Mouse (Mus musculus): ENCODE measurements around the gene Zfp579. TPM values are rescaled to one million over a fixed set of nuclear protein-coding genes. Genes with fewer than 3 reads are reported as not detected.

Zfp579 gene
- total RNA-seq, 4 experiments from 2014 or later, result 23.3 to 31.7 (median 25.0) TPM

GRCm38 (mm10) chr7:4963527-4963926 lies 32.4 kb downstream of the Zfp579 start:
- DNase-seq (ENCODE audit: low spot score in 2 of 2), result no peak

- DNase-seq (ENCODE audit: low spot score in 2 of 2), result no peak
Measured at GRCm38 (mm10) chr7:4957361-4957760, 38.6 kb downstream of the Zfp579 start.

- DNase-seq (ENCODE audit: low spot score in 2 of 2), result no peak
Measured at GRCm38 (mm10) chr7:4953815-4954445, 42.0 kb downstream of the Zfp579 start.

GRCm38 (mm10) chr7:4950561-4951342 lies 45.2 kb downstream of the Zfp579 start:
- no peak for DNase-seq (ENCODE audit: low spot score in 2 of 2)

DNA sequence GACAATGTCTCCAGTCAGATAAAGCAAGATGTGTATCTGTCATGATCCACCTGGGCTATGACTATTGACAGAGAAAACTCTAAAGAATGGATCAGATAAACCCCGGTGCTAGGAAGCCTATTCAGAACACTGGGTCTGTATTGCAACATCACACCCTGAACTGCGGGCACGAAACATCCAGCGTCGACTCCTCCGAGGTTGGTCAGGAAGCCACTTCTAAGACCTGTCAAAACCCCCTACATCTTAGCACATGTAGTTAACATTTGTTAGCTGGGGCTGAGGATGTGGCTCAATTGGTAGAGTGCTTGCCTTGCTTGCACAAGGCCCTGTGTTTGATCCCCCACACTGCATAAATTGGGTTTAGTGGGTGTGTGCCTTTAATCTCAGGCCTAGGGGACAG lies 47.6 kb downstream of the Zfp579 start:
- DNase-seq (ENCODE audit: low spot score in 2 of 2), result no peak

DNA sequence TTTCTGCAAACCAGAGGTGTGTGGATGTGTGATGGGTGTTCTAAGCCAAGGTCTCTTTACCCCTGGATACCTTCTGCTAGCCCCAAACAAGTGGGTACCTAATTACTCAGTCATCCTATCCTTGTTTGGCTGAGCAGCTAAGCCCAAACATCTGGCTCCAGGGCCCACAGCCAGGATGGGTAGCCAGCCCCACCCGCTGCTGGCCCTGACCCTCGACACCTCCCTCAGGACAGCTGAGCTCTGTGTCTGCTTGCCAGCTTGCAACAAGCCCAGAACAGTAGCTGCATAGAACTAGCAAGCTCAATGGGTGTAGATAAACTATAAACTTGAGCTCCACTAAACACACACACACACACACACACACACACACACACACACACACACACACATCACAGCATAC lies 48.1 kb downstream of the Zfp579 start:
- no peak for DNase-seq (ENCODE audit: low spot score in 2 of 2)

GRCm38 (mm10) chr7:4943223-4943815 lies 52.6 kb downstream of the Zfp579 start:
- DNase-seq (ENCODE audit: low spot score in 2 of 2), result peak; percentile 88 to 97

GRCm38 (mm10) chr7:4942673-4943072 lies 53.3 kb downstream of the Zfp579 start:
- no peak for DNase-seq (ENCODE audit: low spot score in 2 of 2)

DNA sequence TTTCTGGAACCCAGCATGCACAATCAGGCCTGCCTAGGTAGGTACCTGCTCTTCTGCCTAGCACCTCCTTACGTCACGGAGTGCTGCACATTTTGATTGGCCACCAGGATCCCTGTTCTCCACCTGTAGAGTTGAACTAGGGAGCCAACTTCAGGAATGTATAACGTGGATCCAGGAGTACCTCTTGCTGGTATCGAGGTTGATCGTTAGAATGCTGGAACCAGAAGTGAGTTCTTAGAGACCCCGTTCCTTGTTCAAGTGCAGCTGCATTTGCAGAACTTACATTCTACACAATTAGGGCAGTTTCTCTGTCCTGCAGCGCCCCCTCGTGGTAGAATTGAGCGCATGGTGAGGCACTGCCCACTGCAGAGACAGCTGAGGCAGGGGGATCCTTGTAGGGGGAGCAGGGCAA lies 55.9 kb downstream of the Zfp579 start:
- DNase-seq (ENCODE audit: low spot score in 2 of 2), result peak in 1 of 2 experiments; percentile 73

DNA sequence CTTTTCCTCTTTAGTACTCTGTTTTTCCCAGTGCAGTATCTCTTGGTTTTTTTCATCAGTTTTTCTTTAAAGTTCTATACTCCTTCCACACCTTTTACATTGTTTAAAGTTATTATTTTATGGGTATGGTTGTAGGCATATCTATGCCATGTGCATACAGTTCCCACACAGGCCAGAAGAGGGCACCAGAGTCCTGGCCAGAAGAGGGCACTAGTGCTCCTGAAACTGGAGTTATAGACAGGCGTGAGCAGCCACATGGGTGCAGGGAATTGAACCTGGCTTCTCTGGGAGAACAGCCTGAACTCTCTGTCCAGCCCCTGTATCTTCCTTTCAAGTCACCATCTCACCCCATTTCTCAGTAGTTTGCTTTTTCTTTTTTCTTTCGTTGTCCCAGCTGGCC lies 57.5 kb downstream of the Zfp579 start:
- DNase-seq (ENCODE audit: low spot score in 2 of 2), result no peak

GRCm38 (mm10) chr7:4937392-4937791 lies 58.6 kb downstream of the Zfp579 start:
- DNase-seq (ENCODE audit: low spot score in 2 of 2), result no peak

DNA sequence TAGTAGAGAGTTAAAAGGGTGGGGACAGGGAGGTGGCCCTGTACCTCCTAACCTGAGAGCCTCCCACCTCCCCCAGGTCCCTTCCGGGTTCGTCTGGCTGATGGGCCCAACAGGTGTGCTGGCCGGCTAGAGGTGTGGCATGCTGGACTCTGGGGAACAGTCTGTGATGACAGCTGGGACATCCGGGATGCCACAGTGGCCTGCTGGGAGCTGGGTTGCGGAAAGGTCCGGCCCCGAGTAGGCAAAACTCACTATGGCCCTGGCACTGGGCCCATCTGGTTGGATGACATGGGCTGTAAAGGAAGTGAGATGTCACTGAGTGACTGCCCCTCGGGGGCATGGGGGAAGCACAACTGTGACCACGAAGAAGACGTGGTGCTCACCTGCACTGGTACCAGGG lies 59.1 kb downstream of the Zfp579 start:
- no peak for DNase-seq (ENCODE audit: low spot score in 2 of 2)

- no peak for DNase-seq (ENCODE audit: low spot score in 2 of 2)
Measured at GRCm38 (mm10) chr7:4934160-4934914, 61.6 kb downstream of the Zfp579 start.

Other genes with a start within 250 kb of the Zfp579 start
- 1 to 10 TPM; 5.1 to 8.7 (median 6.8) TPM for gene Cox6b2, start 243.1 kb downstream of the Zfp579 start, total RNA-seq (2022)
- not detected for gene Fam71e2, start 224.9 kb downstream of the Zfp579 start, total RNA-seq (2022)
- under 1 TPM; 0.26 to 0.70 (median 0.39) TPM for gene Il11, start 213.3 kb downstream of the Zfp579 start, total RNA-seq (2022)
- not detected for gene Tmem190, start 213.2 kb downstream of the Zfp579 start, total RNA-seq (2022)
- 1 to 10 TPM; 3.0 to 4.2 (median 3.1) TPM for gene Tmem238, start 206.5 kb downstream of the Zfp579 start, total RNA-seq (2022)
- gene Rpl28, start 203.3 kb downstream of the Zfp579 start, total RNA-seq (2022), result 100 to 1,000 TPM; 329 to 537 (median 413) TPM
- 100 to 1,000 TPM; 103 to 130 (median 112) TPM for gene Ube2s, start 183.6 kb downstream of the Zfp579 start, total RNA-seq (2022)
- 100 to 1,000 TPM; 105 to 117 (median 110) TPM for gene Shisa7, start 151.5 kb downstream of the Zfp579 start, total RNA-seq (2022)
- 1 to 10 TPM; 8.3 to 10.0 (median 9.1) TPM for gene Isoc2b, start 125.9 kb downstream of the Zfp579 start, total RNA-seq (2022)
- 10 to 100 TPM; 16.1 to 17.7 (median 17.1) TPM for gene Isoc2a, start 119.0 kb downstream of the Zfp579 start, total RNA-seq (2022)
- under 1 TPM in 3 of 4 experiments, not detected in 1; 0.48 to 0.65 (median 0.51) TPM for gene Gm36210, start 89.6 kb downstream of the Zfp579 start, total RNA-seq (2022)
- 10 to 100 TPM; 14.7 to 16.8 (median 15.5) TPM for gene Zfp628, start 80.9 kb downstream of the Zfp579 start, total RNA-seq (2022)
- gene Nat14, start 74.1 kb downstream of the Zfp579 start, total RNA-seq (2022), result 100 to 1,000 TPM in 1 of 4 experiments, 10 to 100 TPM in 3; 94.7 to 100 (median 95.8) TPM
- gene Ssc5d, start 70.4 kb downstream of the Zfp579 start, total RNA-seq (2022), result 1 to 10 TPM; 2.1 to 3.5 (median 2.6) TPM
- gene Sbk2, start 31.8 kb downstream of the Zfp579 start, total RNA-seq (2022), result under 1 TPM; 0.16 to 0.68 (median 0.26) TPM
- gene Sbk3, start 25.0 kb downstream of the Zfp579 start, total RNA-seq (2022), result 1 to 10 TPM in 3 of 4 experiments, under 1 TPM in 1; 0.88 to 1.3 (median 1.1) TPM
- gene Zfp524, start 18.3 kb upstream of the Zfp579 start, total RNA-seq (2022), result 1 to 10 TPM; 6.3 to 7.8 (median 6.5) TPM
- 10 to 100 TPM; 21.3 to 23.5 (median 23.2) TPM for gene Fiz1, start 18.5 kb upstream of the Zfp579 start, total RNA-seq (2022)
- not detected for gene Gm44973, start 19.3 kb upstream of the Zfp579 start, total RNA-seq (2022)
- gene Zfp865, start 24.2 kb upstream of the Zfp579 start, total RNA-seq (2022), result 10 to 100 TPM; 33.5 to 38.8 (median 35.8) TPM
- gene Ccdc106, start 24.4 kb upstream of the Zfp579 start, total RNA-seq (2022), result 10 to 100 TPM; 55.7 to 63.0 (median 59.8) TPM
- gene 4632433K11Rik, start 38.0 kb upstream of the Zfp579 start, total RNA-seq (2022), result 1 to 10 TPM in 1 of 4 experiments, not detected in 3; 1.5 TPM
- 1 to 10 TPM; 5.4 to 6.0 (median 5.7) TPM for gene Zfp784, start 42.3 kb upstream of the Zfp579 start, total RNA-seq (2022)
- gene Zfp580, start 55.4 kb upstream of the Zfp579 start, total RNA-seq (2022), result 10 to 100 TPM; 25.2 to 31.7 (median 27.2) TPM
- 100 to 1,000 TPM; 159 to 182 (median 174) TPM for gene U2af2, start 66.0 kb upstream of the Zfp579 start, total RNA-seq (2022)
- gene Epn1, start 84.1 kb upstream of the Zfp579 start, total RNA-seq (2022), result 100 to 1,000 TPM; 395 to 439 (median 410) TPM
- not detected for gene Rfpl4, start 120.8 kb upstream of the Zfp579 start, total RNA-seq (2022)
- gene Rasl2-9, start 129.8 kb upstream of the Zfp579 start, total RNA-seq (2022), result under 1 TPM in 3 of 4 experiments, not detected in 1; 0.34 to 0.51 (median 0.36) TPM
- not detected for gene Vmn1r55, start 153.5 kb upstream of the Zfp579 start, total RNA-seq (2022)
- gene Vmn1r56, start 200.6 kb upstream of the Zfp579 start, total RNA-seq (2022), result not detected
- not detected for gene Vmn1r57, start 222.3 kb upstream of the Zfp579 start, total RNA-seq (2022)

Data from left cerebral cortex, adult 8-10 months (tissue).